Mouse (Mus musculus): ENCODE data around the gene Enoph1. TPM values are rescaled to one million over a fixed set of nuclear protein-coding genes. Genes with fewer than 3 reads are reported as not detected.

Gene Enoph1
- total RNA-seq, 2 experiments from 2014 or later: 53.8 to 56.6 TPM

DNA sequence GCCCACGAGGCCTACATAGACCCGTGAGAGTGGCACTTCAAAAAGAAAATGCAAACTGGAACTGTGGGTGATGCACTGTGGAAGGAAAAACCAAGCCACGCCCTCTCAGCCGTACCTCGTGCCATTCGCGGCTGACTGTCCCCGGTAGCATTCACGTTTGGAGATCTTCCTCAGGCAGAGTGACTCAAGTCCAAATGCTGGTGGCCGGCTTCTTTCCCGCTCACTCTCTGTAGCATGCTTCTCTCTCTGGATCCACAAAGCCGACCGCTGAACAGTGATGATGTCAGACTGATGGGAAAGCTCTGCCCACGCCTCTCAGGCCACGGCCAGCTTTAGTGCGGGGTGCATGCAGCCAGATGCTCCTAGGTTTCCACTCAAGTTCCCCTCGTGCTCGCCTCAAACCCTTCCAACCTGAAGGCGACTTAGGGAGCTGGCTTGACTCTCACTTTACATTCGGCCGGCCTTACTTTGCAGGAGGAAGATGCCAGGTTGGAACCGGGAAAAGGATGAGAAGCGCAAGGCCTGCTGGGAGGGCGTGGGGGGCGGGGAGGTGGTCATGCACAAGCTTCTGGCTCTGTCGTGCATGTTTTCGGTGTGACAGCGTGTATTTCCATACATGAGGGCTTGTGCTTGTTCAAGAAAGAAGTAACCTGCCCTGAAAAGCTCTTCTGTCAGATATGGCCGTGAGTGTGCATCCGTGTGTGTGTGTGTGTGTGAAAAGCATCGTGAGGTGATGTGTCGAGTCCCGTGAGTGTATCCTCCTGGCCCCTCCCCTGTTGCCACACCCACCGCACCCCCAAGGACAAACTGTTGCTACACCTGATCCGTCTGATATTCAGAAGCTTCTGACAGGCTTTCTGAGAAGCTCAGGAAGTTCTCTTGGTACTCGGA is 39.5 kb downstream of the Enoph1 start:
- DNase-seq: no peak

DNA sequence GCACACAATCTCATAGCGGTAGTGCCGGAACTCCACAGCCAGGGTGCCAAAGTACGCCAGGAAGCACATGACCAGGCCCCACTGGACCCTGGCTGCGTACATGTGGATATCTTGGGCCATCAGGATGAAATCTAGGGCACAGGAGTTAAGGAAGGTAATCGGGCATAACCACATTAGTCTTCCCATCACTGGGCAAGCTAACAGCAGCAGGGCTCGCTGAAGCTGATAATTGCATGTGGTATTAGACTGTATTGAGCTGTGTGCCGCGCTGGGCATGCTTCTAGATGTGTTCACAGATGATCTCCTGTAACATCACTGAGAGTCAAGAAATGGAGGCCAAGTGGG is 40.1 kb downstream of the Enoph1 start:
- no peak for DNase-seq

DNA sequence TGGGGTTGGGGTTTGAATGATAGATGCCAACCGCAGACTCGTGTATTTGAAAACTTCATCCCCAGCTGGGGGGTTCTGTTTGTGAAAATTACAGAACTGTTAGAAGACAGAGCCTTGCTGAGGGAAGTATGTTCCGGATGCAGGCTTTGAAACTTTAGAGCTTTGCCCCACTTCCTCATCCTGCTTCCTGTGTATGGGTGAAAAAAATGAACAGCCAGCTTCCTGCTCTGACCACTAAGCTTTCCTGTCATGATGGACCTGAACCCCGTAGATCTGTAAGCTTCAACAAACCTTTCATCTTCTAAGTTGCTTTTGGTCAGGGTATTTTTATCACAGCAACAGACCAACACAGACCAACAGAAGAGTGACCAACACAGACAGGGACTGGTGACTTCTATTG is 42.2 kb downstream of the Enoph1 start:
- DNase-seq: no peak

DNA sequence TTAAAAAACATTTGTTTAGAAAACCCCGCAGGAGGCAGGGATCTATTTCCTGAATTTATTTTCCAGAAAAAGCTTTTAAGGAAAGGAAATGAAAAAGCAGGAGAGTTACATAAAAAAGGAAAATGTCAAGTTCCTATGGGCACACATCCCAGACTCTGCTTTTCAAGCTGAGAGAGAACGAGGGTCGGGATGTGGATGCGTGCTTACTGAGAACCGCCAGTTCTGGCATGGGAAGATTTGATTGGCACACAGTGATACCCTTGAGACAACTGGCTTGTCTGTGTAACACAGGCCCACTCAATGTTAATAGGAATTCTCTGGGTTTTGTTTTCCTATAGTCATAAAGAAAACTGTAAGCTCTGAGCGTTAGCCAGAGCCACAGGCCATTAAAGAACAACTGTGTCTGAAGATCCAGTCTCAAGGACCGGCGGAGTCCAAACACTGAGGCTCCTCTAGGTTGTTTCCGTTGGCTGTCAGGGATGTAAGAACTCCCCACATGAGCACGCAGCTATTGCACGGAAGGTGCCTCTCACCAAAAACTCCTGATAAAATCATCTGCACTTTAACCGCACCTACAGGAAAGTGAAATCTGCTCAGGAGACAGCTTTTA is 44.3 kb downstream of the Enoph1 start:
- peak in 1 of 2 experiments; percentile 50 for DNase-seq

DNA sequence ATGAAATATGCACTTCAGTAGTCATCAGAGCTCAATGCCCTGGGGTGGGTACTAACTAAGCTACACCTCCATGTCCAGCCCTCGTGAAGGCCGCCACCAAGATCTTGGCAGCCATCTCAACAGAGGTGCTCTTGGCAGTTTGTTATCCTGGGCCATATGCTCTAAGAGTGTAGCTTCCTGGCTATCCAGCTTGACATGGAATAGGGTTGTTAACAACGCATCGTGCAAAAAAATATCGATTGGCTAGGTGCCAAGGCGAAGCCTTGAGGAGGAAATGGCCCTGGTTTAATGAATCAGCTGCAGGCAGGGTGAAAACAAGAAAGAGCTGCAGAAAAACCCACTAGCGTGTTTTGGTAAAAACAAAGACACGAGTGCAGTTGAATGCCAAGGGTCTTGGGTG is 45.3 kb downstream of the Enoph1 start:
- no peak for DNase-seq

DNA sequence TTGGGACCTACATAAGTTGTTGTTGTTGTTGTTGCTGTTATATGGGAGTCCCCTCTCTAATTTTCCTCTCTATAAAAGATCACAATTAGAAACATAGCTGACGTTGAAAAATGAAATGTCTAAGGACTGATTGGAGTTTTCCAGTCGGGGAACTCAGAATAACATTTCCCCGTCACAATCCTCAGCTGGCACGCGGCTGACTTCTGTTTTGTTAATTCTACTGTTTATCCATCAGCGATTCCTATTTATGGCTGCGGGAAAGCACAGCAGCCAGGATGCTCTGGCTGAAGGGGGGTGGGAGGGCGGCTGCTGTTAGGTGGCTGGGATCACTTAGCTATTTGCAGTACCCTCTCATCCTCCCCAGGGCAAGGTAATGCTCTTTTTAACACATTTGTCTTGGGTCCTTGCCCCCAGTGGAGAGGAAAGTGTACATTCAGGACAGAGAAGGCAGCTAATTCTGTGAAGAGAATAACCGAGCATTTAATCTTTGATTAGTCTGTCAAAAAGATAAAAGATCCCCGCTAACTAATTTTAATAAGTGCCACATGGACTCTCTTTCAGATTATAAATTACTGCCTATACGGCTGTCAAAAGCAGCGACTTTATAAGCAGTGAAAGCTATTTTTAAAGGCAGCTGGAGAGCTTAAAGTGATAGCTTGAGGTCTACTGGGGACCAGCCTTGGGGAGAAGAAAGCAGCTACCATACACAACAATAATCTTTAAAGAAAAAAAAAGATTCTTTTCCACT is 50.9 kb downstream of the Enoph1 start:
- DNase-seq: no peak

DNA sequence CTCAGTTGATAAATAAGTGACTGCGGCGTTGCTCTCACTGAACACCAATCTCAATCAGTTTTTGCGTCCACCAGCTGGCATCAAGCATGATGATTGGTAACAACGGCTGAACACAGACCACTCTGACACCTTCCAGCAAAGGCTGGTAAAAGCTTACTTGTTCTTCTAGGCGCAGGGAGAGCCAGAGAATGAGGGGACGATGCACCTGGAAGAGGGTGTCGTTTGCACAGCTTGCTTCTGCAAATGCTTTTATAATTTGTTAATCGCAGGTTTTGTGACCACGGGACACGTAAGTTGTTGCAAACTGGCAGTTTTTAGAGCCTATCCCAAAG is 51.4 kb downstream of the Enoph1 start:
- no peak for DNase-seq

DNA sequence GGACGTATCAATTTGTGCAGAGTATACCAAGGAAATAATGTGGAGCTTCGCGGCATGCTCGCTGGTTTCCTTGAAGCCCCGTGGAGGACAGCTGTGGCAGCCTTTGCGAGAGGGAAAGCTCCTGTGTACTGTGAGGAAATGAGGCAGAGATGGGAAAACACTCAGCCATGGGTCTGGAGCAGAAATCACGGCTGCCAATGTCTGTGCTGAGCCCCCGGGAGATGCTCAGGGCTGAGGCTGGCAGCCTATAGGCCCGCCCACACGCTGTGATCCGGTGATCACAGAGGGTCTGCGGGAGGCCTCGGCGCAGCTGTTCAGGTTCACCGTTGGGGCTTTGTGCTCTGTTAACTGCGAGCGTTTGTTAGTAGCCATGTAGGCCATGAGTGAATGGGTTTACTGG is 51.8 kb downstream of the Enoph1 start:
- no peak for DNase-seq

DNA sequence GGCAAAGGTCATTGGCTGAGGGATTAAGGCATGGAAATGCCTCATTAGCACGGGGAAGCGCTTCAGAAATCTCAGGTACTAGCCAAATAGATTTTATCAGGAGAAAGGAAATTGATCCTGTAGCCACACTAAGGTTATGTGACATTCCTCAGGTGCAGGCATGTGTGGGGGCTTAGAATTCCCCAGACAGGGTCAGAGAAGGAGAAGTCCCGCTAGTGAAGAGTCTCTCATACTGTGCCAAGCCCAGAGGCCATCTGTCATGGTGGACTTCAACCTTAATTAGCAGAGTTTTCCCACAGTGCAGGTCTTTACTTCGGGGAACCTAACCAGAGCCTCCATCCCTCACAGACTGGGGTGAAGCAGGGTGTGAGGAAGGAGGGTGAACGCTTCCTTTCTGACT is 57.2 kb downstream of the Enoph1 start:
- no peak for DNase-seq

DNA sequence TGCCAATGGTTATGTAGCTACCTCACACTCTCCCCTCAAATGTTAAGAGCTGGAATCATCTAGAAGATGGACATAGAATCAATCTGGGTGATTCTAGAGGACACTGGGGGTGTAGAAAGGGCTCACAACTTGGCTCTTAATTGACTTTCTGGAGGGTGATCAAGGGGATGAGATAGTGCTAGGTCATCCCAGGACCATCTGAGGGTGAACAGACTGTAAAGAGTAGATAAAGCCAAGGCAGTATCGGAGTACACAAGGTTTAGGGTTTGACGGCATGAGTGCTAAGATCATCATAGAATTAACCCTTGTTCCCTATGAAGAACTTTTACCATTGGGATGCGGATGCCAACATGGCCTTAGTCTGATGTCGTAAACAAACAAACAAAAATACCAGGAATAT is 58.2 kb downstream of the Enoph1 start:
- DNase-seq: no peak

DNA sequence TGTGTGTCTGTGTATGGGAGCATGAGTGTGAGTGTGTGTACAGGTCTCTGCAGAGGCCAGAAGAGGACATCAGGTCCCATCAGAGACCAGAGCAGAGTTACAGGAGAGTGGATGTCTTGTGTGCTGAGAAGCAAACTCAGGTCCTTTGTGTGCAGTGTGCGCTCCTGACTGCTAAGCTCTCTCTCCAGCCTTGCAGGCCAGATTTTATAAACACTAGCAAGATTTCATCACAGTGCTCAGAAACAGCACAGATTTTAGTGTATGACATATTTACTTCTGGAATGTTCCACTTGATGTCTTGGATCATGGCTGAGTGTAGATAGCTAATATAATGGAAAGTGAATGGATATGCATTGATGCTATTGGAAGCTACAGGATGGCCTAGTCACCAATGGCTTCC is 62.6 kb downstream of the Enoph1 start:
- no peak for DNase-seq

DNA sequence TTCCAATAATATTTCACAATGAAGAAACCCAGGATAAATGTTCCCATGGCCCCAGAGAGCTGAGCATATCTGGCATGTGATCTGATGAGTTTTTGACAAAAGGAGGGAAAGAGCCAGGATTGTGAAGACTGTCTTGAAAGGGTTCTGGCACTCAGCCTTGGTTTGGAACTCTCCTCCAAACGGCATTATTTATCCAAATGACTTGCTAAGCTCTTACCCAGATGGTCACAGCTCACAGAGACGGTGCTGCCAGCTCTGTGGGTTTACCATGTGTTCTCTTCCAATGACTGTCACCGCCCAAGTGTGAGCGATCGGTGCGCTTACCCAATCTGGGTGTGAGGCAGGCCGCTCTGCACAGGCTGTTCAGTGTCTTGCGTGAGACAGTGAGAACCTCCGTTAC is 69.1 kb downstream of the Enoph1 start:
- DNase-seq: peak; percentile 75 to 81

DNA sequence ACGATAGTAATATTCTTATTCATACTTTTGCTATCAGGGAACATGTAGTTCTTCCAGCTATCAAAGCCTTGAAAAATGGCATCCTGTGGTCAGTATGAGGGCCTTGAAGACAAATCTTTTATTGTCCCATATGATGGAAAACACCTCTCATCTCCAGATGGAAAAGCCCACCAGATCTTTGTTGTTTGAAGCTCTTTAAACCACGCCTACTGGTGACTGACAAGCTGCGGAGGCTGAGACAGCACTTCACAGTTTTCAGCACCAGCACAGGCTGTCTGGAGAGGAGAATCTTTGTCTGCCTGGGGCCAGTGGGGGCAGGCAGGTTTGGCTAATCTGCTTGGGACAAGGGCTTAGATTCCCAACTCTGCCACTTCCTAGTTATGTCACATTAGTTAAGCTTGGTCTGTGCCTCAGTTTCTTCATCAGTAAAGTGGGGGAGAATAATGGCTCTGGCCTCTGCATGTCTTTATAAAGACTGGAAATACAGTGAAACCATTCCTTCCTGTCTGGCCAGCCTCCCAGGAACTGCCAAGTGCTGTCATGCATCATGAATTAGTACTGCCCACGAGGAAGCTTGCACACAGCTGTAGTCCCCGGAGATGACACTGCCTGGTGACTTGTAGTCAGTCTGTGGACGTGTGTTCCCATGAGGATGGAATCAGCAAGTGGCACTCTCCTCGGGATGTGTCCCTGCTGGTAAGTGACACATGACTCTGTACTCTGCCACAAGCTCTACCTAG is 69.9 kb downstream of the Enoph1 start:
- DNase-seq: peak in 1 of 2 experiments; percentile 23

DNA sequence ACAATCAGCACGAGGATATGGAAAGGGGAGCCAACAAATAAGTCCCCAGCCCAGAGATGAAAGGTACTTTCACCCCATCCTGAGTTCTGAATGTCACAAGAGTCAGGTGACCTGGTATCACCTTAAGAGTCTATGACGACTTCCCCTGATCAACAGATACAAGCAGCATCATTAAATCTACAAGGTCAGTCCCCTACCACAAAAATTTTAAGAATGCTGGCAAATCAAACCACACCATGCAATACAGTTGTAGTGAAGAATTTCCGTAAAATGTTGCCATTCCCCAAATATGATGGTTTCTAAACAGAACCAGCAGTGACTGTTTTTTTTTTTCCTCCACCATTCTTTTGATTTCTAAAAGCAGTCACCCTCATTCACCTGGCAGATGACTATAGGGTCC is 70.8 kb downstream of the Enoph1 start:
- no peak for DNase-seq

DNA sequence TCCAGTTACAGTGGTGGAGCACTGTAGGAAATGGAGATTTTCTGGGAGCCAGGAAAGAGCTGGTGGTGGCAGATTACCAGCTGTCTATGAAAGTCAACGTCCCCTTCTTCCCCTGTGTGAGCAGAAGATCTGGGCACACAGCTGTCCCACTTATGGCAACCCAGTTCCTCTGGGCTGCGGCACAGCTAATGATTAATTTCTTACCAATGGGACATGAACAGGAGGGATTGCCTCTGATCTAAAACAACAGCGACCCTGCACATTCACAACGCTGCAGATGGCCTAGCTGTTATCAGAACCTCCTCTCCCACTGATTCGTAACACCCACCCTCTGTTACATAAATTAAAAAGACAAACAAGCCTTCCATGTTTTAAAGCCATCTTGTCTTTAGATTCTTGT is 73.6 kb downstream of the Enoph1 start:
- DNase-seq: peak; percentile 39 to 40

Other genes with a start within 250 kb of the Enoph1 start
- gene Vamp9, start 133.7 kb upstream of the Enoph1 start, total RNA-seq (2021): 1 to 10 TPM; 1.0 to 1.3 TPM
- gene Hnrnpd, start 61.0 kb upstream of the Enoph1 start, total RNA-seq (2021): 100 to 1,000 TPM; 205 to 208 TPM
- gene 4930524J08Rik, start 60.9 kb upstream of the Enoph1 start, total RNA-seq (2021): 1 to 10 TPM; 1.9 to 2.3 TPM
- 100 to 1,000 TPM; 182 to 190 TPM for gene Hnrnpdl, start 321 bp upstream of the Enoph1 start, total RNA-seq (2021)
- gene Tmem150c, start 119.8 kb downstream of the Enoph1 start, total RNA-seq (2021): 10 to 100 TPM; 77.4 to 83.2 TPM

Measured in layer of hippocampus, postnatal 36 days (tissue).